Mouse (Mus musculus): ENCODE measurements around the gene Gas2. TPM values are rescaled to one million over a fixed set of nuclear protein-coding genes. Genes with fewer than 3 reads are reported as not detected.

Gas2 gene
- total and polyA plus RNA-seq, 3 experiments: 1.4 to 17.1 (median 6.0) TPM

GRCm38 (mm10) chr7:51972252-51972855 lies 110.5 kb downstream of the Gas2 start:
- Histone ChIP-seq H3K36me3 (replicated peaks) (no peaks in the 10 kb centered on the region), H3K4me1 (ENCODE audit: insufficient read depth, low read depth, low read length) (no peaks in the 10 kb centered on the region), H3K27me3 (ENCODE audit: insufficient read depth, low read length) (peaks cover 2% of the 10 kb centered on the region; the same call in 1 of the 2 replicates), H3K4me3 (ENCODE audit: low read depth, low read length) (no peak overlapping the region), H3K9me3 (replicated peaks) (no peaks in the 10 kb centered on the region)
- ATAC-seq (ENCODE audit: extremely low read depth, insufficient number of reproducible peaks, low FRiP score, poor library complexity, severe bottlenecking) (no peak; the same call in 1 of the 2 replicates), DNase-seq (ENCODE audit: low spot score) (peak; percentile 18)
- peak; percentile 74 for TF ChIP-seq CTCF (IDR thresholded peaks at IDR 0.05; ENCODE audit: low read depth, low read length)
- TF ChIP-seq GATA2 (IDR thresholded peaks at IDR 0.05; ENCODE audit: borderline replicate concordance, low read depth, low read length): no peak

GRCm38 (mm10) chr7:51973091-51973490 lies 111.3 kb downstream of the Gas2 start:
- ATAC-seq (ENCODE audit: extremely low read depth, insufficient number of reproducible peaks, low FRiP score, poor library complexity, severe bottlenecking): no peak
- H3K9me3 ChIP-seq (replicated peaks): no peaks in the 10 kb centered on the region
- no peaks in the 10 kb centered on the region for H3K36me3 ChIP-seq (replicated peaks)
- no peak overlapping the region for H3K4me3 ChIP-seq (ENCODE audit: low read depth, low read length)
- no peaks in the 10 kb centered on the region for H3K4me1 ChIP-seq (ENCODE audit: insufficient read depth, low read depth, low read length)
- DNase-seq (ENCODE audit: low spot score): no peak
- TF ChIP-seq TAL1 (conservative IDR thresholded peaks at IDR 0.05; ENCODE audit: low read depth, low read length) (no peak), CTCF (IDR thresholded peaks at IDR 0.05; ENCODE audit: low read depth, low read length) (no peak), GATA2 (IDR thresholded peaks at IDR 0.05; ENCODE audit: borderline replicate concordance, low read depth, low read length) (no peak), POLR2AphosphoS5 (IDR thresholded peaks at IDR 0.05; ENCODE audit: insufficient replicate concordance, low read depth, low read length) (no peak), GATA1 (IDR thresholded peaks at IDR 0.05; ENCODE audit: borderline replicate concordance, low read length) (no peak)
- peaks cover 2% of the 10 kb centered on the region; the same call in 1 of the 2 replicates for H3K27me3 ChIP-seq (ENCODE audit: insufficient read depth, low read length)

- Histone ChIP-seq H3K36me3 (replicated peaks) (no peaks in the 10 kb centered on the region), H3K27me3 (ENCODE audit: insufficient read depth, low read length) (peaks cover 2% of the 10 kb centered on the region; the same call in 1 of the 2 replicates), H3K4me3 (ENCODE audit: low read depth, low read length) (no peak overlapping the region), H3K9me3 (replicated peaks) (no peaks in the 10 kb centered on the region), H3K4me1 (ENCODE audit: insufficient read depth, low read depth, low read length) (no peaks in the 10 kb centered on the region)
- DNase-seq (ENCODE audit: low spot score) (no peak), ATAC-seq (ENCODE audit: extremely low read depth, insufficient number of reproducible peaks, low FRiP score, poor library complexity, severe bottlenecking) (no peak)
- TF ChIP-seq POLR2AphosphoS5 (IDR thresholded peaks at IDR 0.05; ENCODE audit: insufficient replicate concordance, low read depth, low read length) (no peak), GATA1 (IDR thresholded peaks at IDR 0.05; ENCODE audit: borderline replicate concordance, low read length) (no peak), CTCF (IDR thresholded peaks at IDR 0.05; ENCODE audit: low read depth, low read length) (no peak)
Measured at GRCm38 (mm10) chr7:51973526-51973925, 111.7 kb downstream of the Gas2 start.

GRCm38 (mm10) chr7:51975181-51975580 lies 113.4 kb downstream of the Gas2 start:
- Histone ChIP-seq H3K4me3 (ENCODE audit: low read depth, low read length) (no peak overlapping the region), H3K9me3 (replicated peaks) (no peaks in the 10 kb centered on the region), H3K36me3 (replicated peaks) (no peaks in the 10 kb centered on the region), H3K4me1 (ENCODE audit: insufficient read depth, low read depth, low read length) (peaks cover 3% of the 10 kb centered on the region; the same call in 1 of the 2 replicates), H3K27me3 (ENCODE audit: insufficient read depth, low read length) (peaks cover 2% of the 10 kb centered on the region; the same call in 1 of the 2 replicates)
- DNase-seq (ENCODE audit: low spot score) (no peak), ATAC-seq (ENCODE audit: extremely low read depth, insufficient number of reproducible peaks, low FRiP score, poor library complexity, severe bottlenecking) (no peak)
- TF ChIP-seq CTCF (IDR thresholded peaks at IDR 0.05; ENCODE audit: low read depth, low read length) (no peak), GATA2 (IDR thresholded peaks at IDR 0.05; ENCODE audit: borderline replicate concordance, low read depth, low read length) (no peak), TAL1 (conservative IDR thresholded peaks at IDR 0.05; ENCODE audit: low read depth, low read length) (no peak), POLR2AphosphoS5 (IDR thresholded peaks at IDR 0.05; ENCODE audit: insufficient replicate concordance, low read depth, low read length) (no peak), GATA1 (IDR thresholded peaks at IDR 0.05; ENCODE audit: borderline replicate concordance, low read length) (no peak)

GRCm38 (mm10) chr7:51979271-51979670 lies 117.5 kb downstream of the Gas2 start:
- Histone ChIP-seq H3K4me3 (ENCODE audit: low read depth, low read length) (no peak overlapping the region), H3K36me3 (replicated peaks) (no peaks in the 10 kb centered on the region), H3K27me3 (ENCODE audit: insufficient read depth, low read length) (no peaks in the 10 kb centered on the region), H3K9me3 (replicated peaks) (no peaks in the 10 kb centered on the region), H3K4me1 (ENCODE audit: insufficient read depth, low read depth, low read length) (peaks cover 17% of the 10 kb centered on the region)
- ATAC-seq (ENCODE audit: extremely low read depth, insufficient number of reproducible peaks, low FRiP score, poor library complexity, severe bottlenecking) (peak; percentile 49; the same call in 1 of the 2 replicates), DNase-seq (ENCODE audit: low spot score) (no peak)
- TF ChIP-seq POLR2AphosphoS5 (IDR thresholded peaks at IDR 0.05; ENCODE audit: insufficient replicate concordance, low read depth, low read length) (no peak), GATA2 (IDR thresholded peaks at IDR 0.05; ENCODE audit: borderline replicate concordance, low read depth, low read length) (no peak), GATA1 (IDR thresholded peaks at IDR 0.05; ENCODE audit: borderline replicate concordance, low read length) (no peak), CTCF (IDR thresholded peaks at IDR 0.05; ENCODE audit: low read depth, low read length) (peak; percentile 42; the same call in 1 of the 2 replicates), TAL1 (conservative IDR thresholded peaks at IDR 0.05; ENCODE audit: low read depth, low read length) (no peak)

GRCm38 (mm10) chr7:51982303-51982702 lies 120.5 kb downstream of the Gas2 start:
- Histone ChIP-seq H3K36me3 (replicated peaks) (no peaks in the 10 kb centered on the region), H3K9me3 (replicated peaks) (no peaks in the 10 kb centered on the region), H3K4me1 (ENCODE audit: insufficient read depth, low read depth, low read length) (peaks cover 31% of the 10 kb centered on the region), H3K27me3 (ENCODE audit: insufficient read depth, low read length) (no peaks in the 10 kb centered on the region), H3K4me3 (ENCODE audit: low read depth, low read length) (no peak overlapping the region)
- no peak for TF ChIP-seq GATA2 (IDR thresholded peaks at IDR 0.05; ENCODE audit: borderline replicate concordance, low read depth, low read length)
- no peak for TF ChIP-seq TAL1 (conservative IDR thresholded peaks at IDR 0.05; ENCODE audit: low read depth, low read length)
- no peak for TF ChIP-seq GATA1 (IDR thresholded peaks at IDR 0.05; ENCODE audit: borderline replicate concordance, low read length)
- no peak for TF ChIP-seq CTCF (IDR thresholded peaks at IDR 0.05; ENCODE audit: low read depth, low read length)
- TF ChIP-seq POLR2AphosphoS5 (IDR thresholded peaks at IDR 0.05; ENCODE audit: insufficient replicate concordance, low read depth, low read length): no peak
- ATAC-seq (ENCODE audit: extremely low read depth, insufficient number of reproducible peaks, low FRiP score, poor library complexity, severe bottlenecking): peak; percentile 5; the same call in 1 of the 2 replicates
- no peak for DNase-seq (ENCODE audit: low spot score)
